Mouse (Mus musculus): Measurements from ENCODE around the gene Kif1a.

- TF ChIP-seq POLR2A (IDR thresholded peaks at IDR 0.05; ENCODE audit: borderline replicate concordance, control insufficient read depth, low read depth, low read length) (no peak), CTCF (IDR thresholded peaks at IDR 0.05; ENCODE audit: control insufficient read depth, insufficient read depth, low read length) (no peak)
Observed at GRCm38 (mm10) chr1:93101571-93102061, at the start of gene Kif1a.
